Mouse (Mus musculus): Measurements from ENCODE around the gene Gm12169. TPM values are rescaled to one million over a fixed set of nuclear protein-coding genes. Genes with fewer than 3 reads are reported as not detected.

The Gm12169 gene
- polyA plus RNA-seq, 1 experiment from 2014 or later, result not detected

DNA sequence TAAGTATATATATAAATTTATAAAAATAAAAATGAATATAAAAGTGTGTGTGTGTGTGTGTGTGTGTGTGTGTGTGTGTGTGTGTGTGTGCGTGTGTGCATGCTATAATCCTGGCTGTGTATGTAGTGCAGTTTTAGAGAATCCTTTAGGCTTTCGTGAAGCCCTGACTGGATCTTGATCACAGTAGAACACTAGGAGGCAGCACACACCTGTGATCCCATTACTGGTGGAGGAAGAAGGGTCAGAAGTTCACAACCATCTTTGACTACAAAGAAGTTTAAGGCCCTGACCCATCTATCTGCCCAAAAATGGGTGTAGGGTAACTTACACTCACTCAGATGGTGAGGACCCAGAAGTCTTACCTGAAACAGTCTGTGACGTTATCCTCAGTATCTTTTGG is 1.3 kb upstream of the Gm12169 start:
- H3K4me2 ChIP-seq, result no peak overlapping the region
- H3K27ac ChIP-seq (ENCODE audit: low read depth, low read length), result no peak overlapping the region
- ATAC-seq (replicated peaks; ENCODE audit: low FRiP score), result no peak
- no peaks in the 10 kb centered on the region for H3K9me3 ChIP-seq (ENCODE audit: control insufficient read depth, low read length)
- DNase-seq (ENCODE audit: low spot score), result no peak
- H3K36me3 ChIP-seq (ENCODE audit: control insufficient read depth, insufficient read depth, low read length), result no peaks in the 10 kb centered on the region
- 66% methylated on average over 3 of the region's 3 CpGs for WGBS
- H3K9ac ChIP-seq (ENCODE audit: low read depth, low read length), result no peak overlapping the region
- no peak overlapping the region for H3K4me3 ChIP-seq (ENCODE audit: low read depth, low read length)
- no peaks in the 10 kb centered on the region for H3K4me1 ChIP-seq (replicated peaks; ENCODE audit: control insufficient read depth, insufficient read depth, low read length)
- no peaks in the 10 kb centered on the region for H3K27me3 ChIP-seq (replicated peaks; ENCODE audit: control insufficient read depth, insufficient read depth, low read length)

- Histone ChIP-seq H3K27ac (ENCODE audit: low read depth, low read length) (no peak overlapping the region), H3K9me3 (ENCODE audit: control insufficient read depth, low read length) (no peaks in the 10 kb centered on the region), H3K4me3 (ENCODE audit: low read depth, low read length) (no peak overlapping the region), H3K36me3 (ENCODE audit: control insufficient read depth, insufficient read depth, low read length) (no peaks in the 10 kb centered on the region), H3K4me1 (replicated peaks; ENCODE audit: control insufficient read depth, insufficient read depth, low read length) (no peaks in the 10 kb centered on the region), H3K9ac (ENCODE audit: low read depth, low read length) (no peak overlapping the region), H3K4me2 (no peak overlapping the region), H3K27me3 (replicated peaks; ENCODE audit: control insufficient read depth, insufficient read depth, low read length) (no peaks in the 10 kb centered on the region)
- WGBS, result 69% methylated on average over 4 of the region's 4 CpGs
- ATAC-seq (replicated peaks; ENCODE audit: low FRiP score) (no peak), DNase-seq (ENCODE audit: low spot score) (no peak)
Measured at GRCm38 (mm10) chr11:46530149-46530548, 6.1 kb downstream of the Gm12169 start.

DNA sequence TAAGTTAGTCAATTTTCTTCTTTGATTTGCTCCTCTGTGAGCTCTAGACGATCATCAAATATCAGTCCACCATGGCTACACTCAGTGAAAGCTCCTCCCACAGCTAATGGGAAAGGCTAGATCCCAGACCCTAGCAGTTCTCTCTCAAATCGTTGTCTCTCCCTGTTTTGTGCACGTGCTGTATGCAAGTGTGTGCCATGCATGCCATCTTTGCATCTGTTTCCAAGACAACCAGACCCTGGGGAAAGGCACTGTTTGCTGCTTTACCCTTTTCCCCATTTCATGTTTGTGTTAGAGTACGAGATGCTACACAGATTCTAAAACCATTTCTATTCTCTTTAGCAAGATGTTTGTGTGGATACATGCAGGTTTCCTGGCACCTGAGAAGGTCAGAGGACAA is 13.0 kb downstream of the Gm12169 start:
- 72% methylated on average over 4 of the region's 4 CpGs for WGBS
- no peaks in the 10 kb centered on the region for H3K4me1 ChIP-seq (replicated peaks; ENCODE audit: control insufficient read depth, insufficient read depth, low read length)
- no peaks in the 10 kb centered on the region for H3K27me3 ChIP-seq (replicated peaks; ENCODE audit: control insufficient read depth, insufficient read depth, low read length)
- no peaks in the 10 kb centered on the region for H3K36me3 ChIP-seq (ENCODE audit: control insufficient read depth, insufficient read depth, low read length)
- H3K4me3 ChIP-seq (ENCODE audit: low read depth, low read length), result no peak overlapping the region
- no peak overlapping the region for H3K9ac ChIP-seq (ENCODE audit: low read depth, low read length)
- H3K9me3 ChIP-seq (ENCODE audit: control insufficient read depth, low read length), result no peaks in the 10 kb centered on the region
- H3K27ac ChIP-seq (ENCODE audit: low read depth, low read length), result no peak overlapping the region
- no peak for ATAC-seq (replicated peaks; ENCODE audit: low FRiP score)
- no peak overlapping the region for H3K4me2 ChIP-seq
- DNase-seq (ENCODE audit: low spot score), result no peak

DNA sequence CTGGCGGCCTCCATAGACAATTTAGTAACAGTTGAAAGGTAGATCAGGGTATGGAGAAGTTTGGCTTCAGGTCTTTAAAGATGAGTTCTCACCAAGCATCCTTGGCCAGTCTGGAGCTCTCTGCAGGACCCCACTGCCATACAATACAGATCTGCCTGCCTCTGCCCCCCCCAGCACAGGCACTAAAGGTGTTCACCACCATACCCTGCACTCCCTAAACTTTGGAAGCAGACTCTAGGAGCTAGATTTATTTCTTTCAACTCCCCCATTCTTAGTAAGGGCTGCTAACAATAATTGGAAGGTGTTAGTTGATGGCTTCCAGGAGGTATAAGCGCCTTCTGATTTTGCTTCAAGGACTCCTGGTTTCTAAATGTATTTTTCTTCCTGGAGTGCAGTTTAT is 19.5 kb downstream of the Gm12169 start:
- no peak for ATAC-seq (replicated peaks; ENCODE audit: low FRiP score)
- no peak for DNase-seq (ENCODE audit: low spot score)
- 75% methylated on average over 2 of the region's 2 CpGs for WGBS

DNA sequence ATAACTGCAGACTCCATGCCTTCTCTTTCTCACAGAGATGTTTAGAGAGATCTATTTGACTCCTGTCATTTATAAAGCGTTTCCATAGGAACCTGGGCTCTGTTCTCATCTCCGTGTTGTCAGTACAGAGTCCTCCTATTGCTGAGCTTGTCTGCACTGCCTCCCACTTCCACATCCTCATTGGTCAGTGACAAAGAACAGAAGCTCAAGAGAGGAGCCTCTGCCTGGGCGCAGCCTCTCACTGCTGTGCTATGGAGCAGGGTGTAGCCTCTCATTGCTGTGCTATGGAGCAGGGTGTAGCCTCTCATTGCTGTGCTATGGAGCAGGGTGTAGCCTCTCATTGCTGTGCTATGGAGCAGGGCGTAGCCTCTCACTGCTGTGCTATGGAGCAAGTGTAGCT is 25.7 kb downstream of the Gm12169 start:
- 67% methylated on average over 4 of the region's 4 CpGs for WGBS
- Histone ChIP-seq H3K27me3 (replicated peaks; ENCODE audit: control insufficient read depth, insufficient read depth, low read length) (no peaks in the 10 kb centered on the region), H3K9me3 (ENCODE audit: control insufficient read depth, low read length) (no peaks in the 10 kb centered on the region), H3K4me3 (ENCODE audit: low read depth, low read length) (no peak overlapping the region), H3K4me2 (no peak overlapping the region), H3K27ac (ENCODE audit: low read depth, low read length) (no peak overlapping the region), H3K36me3 (ENCODE audit: control insufficient read depth, insufficient read depth, low read length) (no peaks in the 10 kb centered on the region), H3K9ac (ENCODE audit: low read depth, low read length) (no peak overlapping the region), H3K4me1 (replicated peaks; ENCODE audit: control insufficient read depth, insufficient read depth, low read length) (no peaks in the 10 kb centered on the region)
- DNase-seq (ENCODE audit: low spot score) (no peak), ATAC-seq (replicated peaks; ENCODE audit: low FRiP score) (no peak)

More for the DNA sequence above, 19.5 kb downstream of the Gm12169 start:
- H3K4me1 ChIP-seq (replicated peaks; ENCODE audit: control insufficient read depth, insufficient read depth, low read length), result no peaks in the 10 kb centered on the region
- no peaks in the 10 kb centered on the region for H3K9me3 ChIP-seq (ENCODE audit: control insufficient read depth, low read length)
- H3K4me2 ChIP-seq, result no peak overlapping the region
- H3K27me3 ChIP-seq (replicated peaks; ENCODE audit: control insufficient read depth, insufficient read depth, low read length), result no peaks in the 10 kb centered on the region
- no peak overlapping the region for H3K27ac ChIP-seq (ENCODE audit: low read depth, low read length)
- H3K36me3 ChIP-seq (ENCODE audit: control insufficient read depth, insufficient read depth, low read length), result no peaks in the 10 kb centered on the region
- no peak overlapping the region for H3K4me3 ChIP-seq (ENCODE audit: low read depth, low read length)
- H3K9ac ChIP-seq (ENCODE audit: low read depth, low read length), result no peak overlapping the region

DNA sequence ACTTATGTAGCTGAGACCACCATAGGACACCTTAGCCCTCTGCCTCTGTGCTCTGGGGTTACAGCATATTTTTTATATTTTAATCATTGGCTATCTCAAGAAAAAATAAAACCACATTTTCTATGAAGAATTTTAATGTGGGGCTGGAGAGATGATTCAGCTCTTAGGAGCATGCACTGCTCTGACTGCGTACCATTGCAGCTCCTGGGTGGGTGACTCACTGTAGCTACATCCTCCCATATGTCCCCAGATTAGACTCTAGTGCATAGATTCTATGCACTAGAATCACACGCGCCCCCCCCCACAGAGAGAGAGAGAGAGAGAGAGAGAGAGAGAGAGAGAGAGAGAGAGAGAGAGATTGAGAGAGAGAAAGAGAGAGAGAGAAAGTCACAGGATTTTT is 28.7 kb downstream of the Gm12169 start:
- H3K4me1 ChIP-seq (replicated peaks; ENCODE audit: control insufficient read depth, insufficient read depth, low read length), result no peaks in the 10 kb centered on the region
- DNase-seq (ENCODE audit: low spot score) (no peak), ATAC-seq (replicated peaks; ENCODE audit: low FRiP score) (no peak)
- no peak overlapping the region for H3K9ac ChIP-seq (ENCODE audit: low read depth, low read length)
- no peak overlapping the region for H3K4me2 ChIP-seq
- H3K9me3 ChIP-seq (ENCODE audit: control insufficient read depth, low read length), result no peaks in the 10 kb centered on the region
- H3K36me3 ChIP-seq (ENCODE audit: control insufficient read depth, insufficient read depth, low read length), result no peaks in the 10 kb centered on the region
- no peak overlapping the region for H3K4me3 ChIP-seq (ENCODE audit: low read depth, low read length)
- no peak overlapping the region for H3K27ac ChIP-seq (ENCODE audit: low read depth, low read length)
- 90% methylated on average over 3 of the region's 3 CpGs for WGBS
- H3K27me3 ChIP-seq (replicated peaks; ENCODE audit: control insufficient read depth, insufficient read depth, low read length), result no peaks in the 10 kb centered on the region

DNA sequence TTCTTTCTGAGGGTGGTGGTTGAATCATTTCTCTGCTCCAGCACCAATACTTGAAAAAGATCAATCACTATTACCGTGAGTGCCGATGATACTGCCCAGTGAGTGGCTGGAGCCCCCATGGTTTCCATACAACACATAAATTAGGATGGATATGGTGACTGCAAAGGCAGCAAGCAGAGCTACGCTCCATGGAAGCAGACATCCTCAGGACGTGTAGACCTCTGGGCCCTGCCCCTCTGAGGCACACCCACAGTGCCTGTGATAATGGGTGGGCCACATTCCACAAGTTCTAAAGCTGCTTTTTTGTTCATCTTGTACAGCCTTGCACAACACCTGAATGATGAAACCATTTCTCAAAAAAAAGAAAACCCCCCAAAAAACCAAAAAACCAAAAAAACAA is 37.1 kb downstream of the Gm12169 start:
- no peaks in the 10 kb centered on the region for H3K9me3 ChIP-seq (ENCODE audit: control insufficient read depth, low read length)
- no peak overlapping the region for H3K4me3 ChIP-seq (ENCODE audit: low read depth, low read length)
- no peak overlapping the region for H3K9ac ChIP-seq (ENCODE audit: low read depth, low read length)
- no peaks in the 10 kb centered on the region for H3K36me3 ChIP-seq (ENCODE audit: control insufficient read depth, insufficient read depth, low read length)
- 67% methylated on average over 4 of the region's 4 CpGs for WGBS
- H3K27ac ChIP-seq (ENCODE audit: low read depth, low read length), result no peak overlapping the region
- H3K4me1 ChIP-seq (replicated peaks; ENCODE audit: control insufficient read depth, insufficient read depth, low read length), result no peaks in the 10 kb centered on the region
- ATAC-seq (replicated peaks; ENCODE audit: low FRiP score) (no peak), DNase-seq (ENCODE audit: low spot score) (no peak)
- no peak overlapping the region for H3K4me2 ChIP-seq
- no peaks in the 10 kb centered on the region for H3K27me3 ChIP-seq (replicated peaks; ENCODE audit: control insufficient read depth, insufficient read depth, low read length)

- H3K27ac ChIP-seq (ENCODE audit: low read depth, low read length), result no peak overlapping the region
- no peak overlapping the region for H3K4me3 ChIP-seq (ENCODE audit: low read depth, low read length)
- no peak for ATAC-seq (replicated peaks; ENCODE audit: low FRiP score)
- H3K4me1 ChIP-seq (replicated peaks; ENCODE audit: control insufficient read depth, insufficient read depth, low read length), result no peaks in the 10 kb centered on the region
- no peak for DNase-seq (ENCODE audit: low spot score)
- no peaks in the 10 kb centered on the region for H3K36me3 ChIP-seq (ENCODE audit: control insufficient read depth, insufficient read depth, low read length)
- WGBS, result 64% methylated on average over 1 of the region's 1 CpGs
- no peak overlapping the region for H3K4me2 ChIP-seq
- H3K27me3 ChIP-seq (replicated peaks; ENCODE audit: control insufficient read depth, insufficient read depth, low read length), result no peaks in the 10 kb centered on the region
- no peak overlapping the region for H3K9ac ChIP-seq (ENCODE audit: low read depth, low read length)
- H3K9me3 ChIP-seq (ENCODE audit: control insufficient read depth, low read length), result no peaks in the 10 kb centered on the region
Measured at GRCm38 (mm10) chr11:46564671-46565070, 40.7 kb downstream of the Gm12169 start.

GRCm38 (mm10) chr11:46565967-46566366 is 42.0 kb downstream of the Gm12169 start:
- Histone ChIP-seq H3K27me3 (replicated peaks; ENCODE audit: control insufficient read depth, insufficient read depth, low read length) (no peaks in the 10 kb centered on the region), H3K4me1 (replicated peaks; ENCODE audit: control insufficient read depth, insufficient read depth, low read length) (no peaks in the 10 kb centered on the region), H3K4me3 (ENCODE audit: low read depth, low read length) (no peak overlapping the region), H3K36me3 (ENCODE audit: control insufficient read depth, insufficient read depth, low read length) (no peaks in the 10 kb centered on the region), H3K9me3 (ENCODE audit: control insufficient read depth, low read length) (no peaks in the 10 kb centered on the region), H3K4me2 (no peak overlapping the region), H3K27ac (ENCODE audit: low read depth, low read length) (no peak overlapping the region), H3K9ac (ENCODE audit: low read depth, low read length) (no peak overlapping the region)
- 88% methylated on average over 2 of the region's 2 CpGs for WGBS
- ATAC-seq (replicated peaks; ENCODE audit: low FRiP score) (no peak), DNase-seq (ENCODE audit: low spot score) (no peak)
